Mouse (Mus musculus) embryonic facial prominence, embryonic 12.5 days (tissue): ENCODE results near the gene Wfdc6b. TPM values are rescaled to one million over a fixed set of nuclear protein-coding genes. Genes with fewer than 3 reads are reported as not detected.
"Not testable (repeated sequence)": the region's sequence is repeated elsewhere in the genome, so short reads cannot be mapped to it uniquely, and the experiment has no call there.

ENCODE experiments used
- ATAC-seq: fragments of 200-750 bp; cut with Nextera tagmentation; 2 replicates; pipeline ENCODE4 v1.8.0; 2017; ENCODE audit not compliant: insufficient number of reproducible peaks, insufficient read depth, low FRiP score, low TSS enrichment
- H3K27ac ChIP-seq: fragments of 300-500 bp; sonication (generic); 2 replicates; pipeline ENCODE4 v1.5.1; 2016; ENCODE audit warnings: mild to moderate bottlenecking
- H3K27me3 ChIP-seq: fragments of 300-500 bp; sonication (generic); 2 replicates; pipeline ENCODE4 v1.6.1; 2016; ENCODE audit warnings: mild to moderate bottlenecking, moderate library complexity
- H3K36me3 ChIP-seq: fragments of 300-500 bp; sonication (generic); 2 replicates; pipeline ENCODE4 v1.6.1; 2016; ENCODE audit warnings: mild to moderate bottlenecking
- H3K4me1 ChIP-seq: fragments of 300-500 bp; sonication (generic); 2 replicates; pipeline ENCODE4 v1.6.1; 2016
- H3K4me2 ChIP-seq: fragments of 300-500 bp; sonication (generic); replicated peaks from 2 replicates; pipeline ENCODE4 v1.6.1; 2016; ENCODE audit warnings: mild to moderate bottlenecking, moderate library complexity
- H3K4me3 ChIP-seq: fragments of 300-500 bp; sonication (generic); 2 replicates; pipeline ENCODE4 v1.5.1; 2016; ENCODE audit warnings: mild to moderate bottlenecking
- H3K9ac ChIP-seq: fragments of 300-500 bp; sonication (generic); 2 replicates; pipeline ENCODE4 v1.6.1; 2016; ENCODE audit warnings: mild to moderate bottlenecking, moderate library complexity
- H3K9me3 ChIP-seq: fragments of 300-500 bp; sonication (generic); 2 replicates; pipeline ENCODE4 v1.6.1; 2016; ENCODE audit warnings: mild to moderate bottlenecking, moderate library complexity
- WGBS: fragments of 180-500 bp; shearing (Covaris S2); methylation state at CpG from one replicate; pipeline ENCODE4 v1.1.7; 2016; 5-methylcytosine and 5-hydroxymethylcytosine counted together
- polyA plus RNA-seq: library from polyadenylated mRNA; unstranded; fragments of >200 nt; fragmentation: Nextera tagmentation; extraction: Ambion mirVana; gene quantifications from 2 replicates; pipeline ENCODE4 v1.2.1, GENCODE M21; 2016

Gene Wfdc6b
- polyA plus RNA-seq = not detected in 2 replicates

GRCm38 (mm10) chr2:164613471-164613870, at the start of gene Wfdc6b, which contains the start of gene Wfdc8:
Gene Wfdc6b, plus strand, starts transcription at chr2:164613522.
Gene Wfdc8, minus strand, starts transcription at chr2:164613626.
- ATAC-seq, H3K9ac ChIP-seq, H3K4me3 ChIP-seq, H3K27me3 ChIP-seq, H3K9me3 ChIP-seq, H3K4me1 ChIP-seq, H3K27ac ChIP-seq, H3K4me2 ChIP-seq, H3K36me3 ChIP-seq: not testable (repeated sequence)
- WGBS = 61% methylated on average over 8 of the region's 8 CpGs

GRCm38 (mm10) chr2:164564346-164564745, 49.0 kb upstream of the Wfdc6b start:
- Histone ChIP-seq H3K4me1 (peaks cover 18% of the 10 kb centered on the region), H3K4me3 (no peak overlapping the region), H3K27me3 (0 out of 2 replicates have a peak, but pooled peaks cover 3% of the 10 kb centered on the region), H3K36me3 (peaks cover 3% of the 10 kb centered on the region; the same call in 1 of the 2 replicates), H3K9me3 (no peaks in the 10 kb centered on the region), H3K9ac (0 out of 2 replicates have a peak overlapping the region, but pooled peaks have one; percentile 69), H3K4me2 (peak overlapping the region; percentile 92; the same call in 1 of the 2 replicates), H3K27ac (no peak overlapping the region)
- ATAC-seq = no peak
- 65% methylated on average over 5 of the region's 5 CpGs for WGBS

GRCm38 (mm10) chr2:164566997-164567396, 46.3 kb upstream of the Wfdc6b start:
- H3K27ac ChIP-seq = no peak overlapping the region
- no peak overlapping the region for H3K9ac ChIP-seq
- no peak for ATAC-seq
- H3K4me2 ChIP-seq = no peak overlapping the region
- H3K4me1 ChIP-seq = peaks cover 18% of the 10 kb centered on the region
- H3K36me3 ChIP-seq = peaks cover 3% of the 10 kb centered on the region; the same call in 1 of the 2 replicates
- no peaks in the 10 kb centered on the region for H3K9me3 ChIP-seq
- WGBS = 82% methylated on average over 2 of the region's 2 CpGs
- H3K27me3 ChIP-seq = 0 out of 2 replicates have a peak, but pooled peaks cover 3% of the 10 kb centered on the region
- no peak overlapping the region for H3K4me3 ChIP-seq

- no peak overlapping the region for H3K4me2 ChIP-seq
- no peak overlapping the region for H3K4me3 ChIP-seq
- peaks cover 15% of the 10 kb centered on the region for H3K4me1 ChIP-seq
- H3K27ac ChIP-seq = no peak overlapping the region
- H3K9ac ChIP-seq = no peak overlapping the region
- no peaks in the 10 kb centered on the region for H3K9me3 ChIP-seq
- H3K27me3 ChIP-seq = 0 out of 2 replicates have a peak, but pooled peaks cover 3% of the 10 kb centered on the region
- WGBS = 91% methylated on average over 5 of the region's 5 CpGs
- no peak for ATAC-seq
- peaks cover 3% of the 10 kb centered on the region; the same call in 1 of the 2 replicates for H3K36me3 ChIP-seq
Observed at GRCm38 (mm10) chr2:164567460-164567859, 45.9 kb upstream of the Wfdc6b start.

GRCm38 (mm10) chr2:164573359-164573758, 40.0 kb upstream of the Wfdc6b start, which contains the start of gene Spint3:
Gene Spint3, minus strand, starts transcription at chr2:164573459.
- H3K4me3 ChIP-seq, H3K36me3 ChIP-seq, ATAC-seq, H3K4me1 ChIP-seq, H3K9ac ChIP-seq, H3K9me3 ChIP-seq, H3K27ac ChIP-seq, H3K27me3 ChIP-seq, H3K4me2 ChIP-seq: not testable (repeated sequence)
- 74% methylated on average over 6 of the region's 6 CpGs for WGBS

GRCm38 (mm10) chr2:164585025-164585725, 28.1 kb upstream of the Wfdc6b start, which contains the start of gene Wfdc6a:
Gene Wfdc6a, minus strand, starts transcription at chr2:164585447.
- not testable (repeated sequence) for H3K27ac ChIP-seq, ATAC-seq, H3K27me3 ChIP-seq, H3K4me2 ChIP-seq, H3K36me3 ChIP-seq, H3K9ac ChIP-seq, H3K4me1 ChIP-seq, H3K9me3 ChIP-seq, H3K4me3 ChIP-seq
- 60% methylated on average over 13 of the region's 13 CpGs for WGBS

GRCm38 (mm10) chr2:164592014-164592413, 21.3 kb upstream of the Wfdc6b start:
- Histone ChIP-seq H3K36me3 (no peaks in the 10 kb centered on the region), H3K27me3 (no peaks in the 10 kb centered on the region), H3K27ac (no peak overlapping the region), H3K9ac (no peak overlapping the region), H3K4me1 (no peaks in the 10 kb centered on the region), H3K4me2 (no peak overlapping the region), H3K9me3 (no peaks in the 10 kb centered on the region), H3K4me3 (no peak overlapping the region)
- 8% methylated on average over 4 of the region's 4 CpGs for WGBS
- ATAC-seq = no peak

GRCm38 (mm10) chr2:164593494-164593893, 19.8 kb upstream of the Wfdc6b start, which contains the start of gene Eppin:
Gene Eppin, minus strand, starts transcription at chr2:164593594.
- Histone ChIP-seq H3K4me3 (no peak within 1 kb of the TSS), H3K27ac (no peak within 1 kb of the TSS), H3K4me1 (no peaks in the 10 kb centered on the region), H3K4me2 (no peak within 1 kb of the TSS), H3K36me3 (no peaks in the 10 kb centered on the region), H3K9me3 (no peaks in the 10 kb centered on the region), H3K27me3 (no peaks in the 10 kb centered on the region), H3K9ac (no peak within 1 kb of the TSS)
- ATAC-seq = no peak
- 80% methylated on average over 4 of the region's 4 CpGs for WGBS

- no peak overlapping the region for H3K9ac ChIP-seq
- no peaks in the 10 kb centered on the region for H3K27me3 ChIP-seq
- H3K4me3 ChIP-seq = no peak overlapping the region
- H3K4me2 ChIP-seq = no peak overlapping the region
- WGBS = 75% methylated on average over 3 of the region's 3 CpGs
- no peaks in the 10 kb centered on the region for H3K4me1 ChIP-seq
- no peaks in the 10 kb centered on the region for H3K36me3 ChIP-seq
- H3K9me3 ChIP-seq = peaks cover 6% of the 10 kb centered on the region; the same call in 1 of the 2 replicates
- no peak for ATAC-seq
- no peak overlapping the region for H3K27ac ChIP-seq
Observed at GRCm38 (mm10) chr2:164600179-164600578, 13.1 kb upstream of the Wfdc6b start.

- Histone ChIP-seq H3K4me1 (no peaks in the 10 kb centered on the region), H3K9ac (no peak overlapping the region), H3K36me3 (no peaks in the 10 kb centered on the region), H3K9me3 (peaks cover 6% of the 10 kb centered on the region; the same call in 1 of the 2 replicates), H3K27me3 (0 out of 2 replicates have a peak, but pooled peaks cover 2% of the 10 kb centered on the region), H3K4me3 (no peak overlapping the region), H3K4me2 (no peak overlapping the region), H3K27ac (no peak overlapping the region)
- 93% methylated on average over 3 of the region's 3 CpGs for WGBS
- ATAC-seq = no peak
Observed at GRCm38 (mm10) chr2:164603482-164603881, 9.8 kb upstream of the Wfdc6b start.

GRCm38 (mm10) chr2:164604411-164604810, 8.9 kb upstream of the Wfdc6b start:
- no peak overlapping the region for H3K4me2 ChIP-seq
- 89% methylated on average over 8 of the region's 8 CpGs for WGBS
- no peak for ATAC-seq

GRCm38 (mm10) chr2:164608781-164609180, 4.5 kb upstream of the Wfdc6b start:
- no peak overlapping the region for H3K27ac ChIP-seq
- H3K27me3 ChIP-seq = 0 out of 2 replicates have a peak, but pooled peaks cover 2% of the 10 kb centered on the region
- H3K36me3 ChIP-seq = no peaks in the 10 kb centered on the region
- no peak overlapping the region for H3K4me3 ChIP-seq
- H3K4me1 ChIP-seq = peaks cover 6% of the 10 kb centered on the region; the same call in 1 of the 2 replicates
- H3K9me3 ChIP-seq = no peaks in the 10 kb centered on the region
- WGBS = 77% methylated on average over 6 of the region's 6 CpGs
- ATAC-seq = no peak
- no peak overlapping the region for H3K9ac ChIP-seq
- no peak overlapping the region for H3K4me2 ChIP-seq

More at GRCm38 (mm10) chr2:164604411-164604810, 8.9 kb upstream of the Wfdc6b start:
- H3K27ac ChIP-seq = no peak overlapping the region
- no peaks in the 10 kb centered on the region for H3K4me1 ChIP-seq
- H3K9ac ChIP-seq = no peak overlapping the region
- peaks cover 6% of the 10 kb centered on the region; the same call in 1 of the 2 replicates for H3K9me3 ChIP-seq
- 0 out of 2 replicates have a peak, but pooled peaks cover 2% of the 10 kb centered on the region for H3K27me3 ChIP-seq
- no peak overlapping the region for H3K4me3 ChIP-seq
- H3K36me3 ChIP-seq = no peaks in the 10 kb centered on the region
